9 mouse cellular contexts compared by ENCODE assay signal in the genomic region with DNA sequence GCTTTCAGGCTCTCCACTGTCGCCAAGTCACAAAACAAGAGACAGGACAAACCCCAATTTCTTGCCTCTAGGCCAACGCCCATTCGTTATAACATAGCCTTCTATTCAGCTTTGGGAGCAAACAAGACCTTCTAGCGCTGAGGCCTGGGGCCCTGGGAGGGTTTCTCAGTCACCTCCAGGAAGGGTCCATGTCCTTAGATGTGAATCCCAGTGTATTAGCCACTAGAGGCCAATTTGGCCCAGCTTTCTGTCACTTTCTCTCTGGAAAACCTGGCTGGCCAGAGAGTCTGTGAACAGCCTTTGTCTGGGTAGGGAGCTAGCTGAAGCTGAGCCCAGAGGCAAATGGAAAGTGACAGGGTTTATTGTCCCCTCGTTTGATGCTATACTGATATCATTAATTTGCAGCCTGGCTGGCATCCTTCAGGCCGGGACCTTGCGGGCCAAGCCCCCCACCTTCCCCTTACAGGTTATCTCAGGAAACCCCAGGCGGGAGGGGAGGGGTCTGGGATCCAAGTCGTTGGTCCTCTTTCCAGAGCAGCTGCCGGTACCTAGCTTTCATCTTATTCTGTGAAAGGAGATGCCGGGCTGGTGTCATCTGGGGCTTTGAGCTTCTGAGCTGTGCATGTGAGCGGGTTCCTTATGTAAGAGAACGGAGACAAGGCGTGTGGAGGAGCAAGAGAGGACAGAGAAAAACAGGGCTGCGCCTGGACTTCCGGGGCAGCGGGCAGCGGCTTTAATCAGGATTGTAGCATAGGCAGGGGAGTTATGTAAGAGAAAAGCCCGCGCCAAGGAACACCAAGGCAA. TPM values are rescaled to one million over a fixed set of nuclear protein-coding genes. Genes with fewer than 3 reads are reported as not detected.
DNase-seq lines count a peak whose midpoint lies in the region; ATAC-seq and TF ChIP-seq lines count a peak whose summit lies in the region.
"Had no signal": no experiment of that assay in that cellular context is flagged by ENCODE, and none has a peak within 500 bp of the region (broad histone marks: within the 10 kb centered on the region; RNA-seq: fewer than 3 reads in every experiment).

No protein-coding gene starts in this region.

- TF ChIP-seq CTCF in layer of hippocampus, adult 2 months (conservative IDR thresholded peaks at IDR 0.05): no peak

- DNase-seq in liver: no peak
- DNase-seq in embryo, embryonic 10.5 days (ENCODE audit: low spot score): peak; percentile 69
- peak; percentile 29 to 32 for DNase-seq in heart, postnatal 36 days
- no peak for DNase-seq in layer of hippocampus, adult 2 months (ENCODE audit: low spot score in 2 of 2)
- peak; percentile 48 for DNase-seq in midbrain, embryonic 10.5 days (ENCODE audit: low spot score)
- no peak for DNase-seq in thymus, adult 18-20 months

- H3K9me3 ChIP-seq in liver, embryonic 12.5 days (replicated peaks): no peaks in the 10 kb centered on the region
- no peaks in the 10 kb centered on the region for H3K9me3 ChIP-seq in midbrain, embryonic 10.5 days (replicated peaks)
- H3K9me3 ChIP-seq: megakaryocyte, embryonic 14.5 days had no signal

- H3K4me1 ChIP-seq in liver, embryonic 12.5 days: peaks cover 20% of the 10 kb centered on the region
- H3K4me1 ChIP-seq in midbrain, embryonic 10.5 days: peaks cover 71% of the 10 kb centered on the region

- ATAC-seq in liver, embryonic 12.5 days: no peak
- no peak for ATAC-seq in erythroid progenitor cell, adult 5-6 weeks (replicated peaks; ENCODE audit: low FRiP score, poor library complexity, severe bottlenecking)

- H3K27ac ChIP-seq in liver, embryonic 12.5 days: no peak overlapping the region
- H3K27ac ChIP-seq in layer of hippocampus, adult 2 months: peak overlapping the region; percentile 94
- peak overlapping the region; percentile 83 for H3K27ac ChIP-seq in midbrain, embryonic 10.5 days (replicated peaks)

- peaks cover 85% of the 10 kb centered on the region for H3K27me3 ChIP-seq in liver, embryonic 12.5 days (replicated peaks)
- peaks cover 67% of the 10 kb centered on the region for H3K27me3 ChIP-seq in midbrain, embryonic 10.5 days (ENCODE audit: low read depth, poor library complexity, severe bottlenecking)

- 34% methylated on average over 20 of the region's 20 CpGs for WGBS in liver, embryonic 12.5 days (ENCODE audit: insufficient replicate concordance)
- 17% methylated on average over 20 of the region's 20 CpGs for WGBS in midbrain, embryonic 10.5 days

- H3K4me3 ChIP-seq in liver, embryonic 12.5 days: no peak overlapping the region
- peak overlapping the region; percentile 5; the same call in 1 of the 2 replicates for H3K4me3 ChIP-seq in layer of hippocampus, adult 2 months
- H3K4me3 ChIP-seq in midbrain, embryonic 10.5 days: peak overlapping the region; percentile 27
- H3K4me3 ChIP-seq: megakaryocyte, embryonic 14.5 days had no signal

- intact Hi-C loops in heart, postnatal 36 days (cut with DNase I): no loop called here

- no peaks in the 10 kb centered on the region for H3K36me3 ChIP-seq in liver, embryonic 12.5 days
- no peaks in the 10 kb centered on the region for H3K36me3 ChIP-seq in midbrain, embryonic 10.5 days

- H3K4me2 ChIP-seq in liver, embryonic 12.5 days: peak overlapping the region; percentile 21; the same call in 1 of the 2 replicates

- no peak overlapping the region for H3K9ac ChIP-seq in liver, embryonic 12.5 days

RNA-seq across cellular contexts. Expression of a gene that starts 17.5 kb away (rescaled TPM):
- polyA plus RNA-seq in liver, embryonic 12.5 days (2016; fragmentation: Nextera tagmentation; extraction: Ambion mirVana): 558 and 570 TPM in 2 replicates
- total RNA-seq in heart, postnatal 36 days (2021): 10 to 100 TPM; 28.4 to 28.9 TPM
- 100 to 1,000 TPM; 362 to 369 TPM for total RNA-seq in layer of hippocampus, adult 2 months (2021)
- 2,607 and 3,209 TPM in 2 replicates for polyA plus RNA-seq in midbrain, embryonic 10.5 days (2016; fragmentation: Nextera tagmentation; extraction: Ambion mirVana)
- total RNA-seq in erythroid progenitor cell, adult 5-6 weeks (2015; ENCODE audit: low replicate concordance): 429 and 552 TPM in 2 replicates
- 378 and 383 TPM in 2 replicates for total RNA-seq in erythroid progenitor cell, adult 5-6 weeks (2017; ENCODE audit: low replicate concordance)

RNA-seq across cellular contexts. Expression of a gene that starts 45.9 kb away (rescaled TPM):
- 6.5 and 7.2 TPM in 2 replicates for polyA plus RNA-seq in liver, embryonic 12.5 days (2016; fragmentation: Nextera tagmentation; extraction: Ambion mirVana)
- 10 to 100 TPM; 19.0 to 24.0 TPM for total RNA-seq in heart, postnatal 36 days (2021)
- 10 to 100 TPM; 60.2 to 64.7 TPM for total RNA-seq in layer of hippocampus, adult 2 months (2021)
- polyA plus RNA-seq in midbrain, embryonic 10.5 days (2016; fragmentation: Nextera tagmentation; extraction: Ambion mirVana): 3.5 and 3.6 TPM in 2 replicates
- total RNA-seq in erythroid progenitor cell, adult 5-6 weeks (2015; ENCODE audit: low replicate concordance): 1.7 and 3.6 TPM in 2 replicates
- 1.6 and 1.9 TPM in 2 replicates for total RNA-seq in erythroid progenitor cell, adult 5-6 weeks (2017; ENCODE audit: low replicate concordance)

RNA-seq across cellular contexts. Expression of a gene that starts 54.5 kb away (rescaled TPM):
- 4.7 and 5.2 TPM in 2 replicates for polyA plus RNA-seq in liver, embryonic 12.5 days (2016; fragmentation: Nextera tagmentation; extraction: Ambion mirVana)
- total RNA-seq in heart, postnatal 36 days (2021): 1 to 10 TPM; 6.8 to 8.0 TPM
- 1 to 10 TPM; 6.6 to 9.0 TPM for total RNA-seq in layer of hippocampus, adult 2 months (2021)
- 7.2 and 8.9 TPM in 2 replicates for polyA plus RNA-seq in midbrain, embryonic 10.5 days (2016; fragmentation: Nextera tagmentation; extraction: Ambion mirVana)
- 1.8 and 4.2 TPM in 2 replicates for total RNA-seq in erythroid progenitor cell, adult 5-6 weeks (2015; ENCODE audit: low replicate concordance)
- total RNA-seq in erythroid progenitor cell, adult 5-6 weeks (2017; ENCODE audit: low replicate concordance): 0.77 and 5.4 TPM in 2 replicates

Comparison
In these comparisons a context has a peak if more than half of its experiments do, and no peak if none do; other contexts are left out.
1. DNase-seq: peak in embryo, embryonic 10.5 days (single experiment), heart, postnatal 36 days (2 of 2) and midbrain, embryonic 10.5 days (single experiment); none in liver (single experiment), layer of hippocampus, adult 2 months (0 of 2) and thymus, adult 18-20 months (0 of 2).
2. RNA of a gene that starts 17.5 kb away (total RNA-seq): 378 to 552 TPM in erythroid progenitor cell, adult 5-6 weeks and 362 to 369 TPM in layer of hippocampus, adult 2 months; 28.4 to 28.9 TPM in heart, postnatal 36 days; every median in the first group is over 10 times any median in the second.
3. RNA of a gene that starts 45.9 kb away (total RNA-seq): 60.2 to 64.7 TPM in layer of hippocampus, adult 2 months and 19.0 to 24.0 TPM in heart, postnatal 36 days; 1.6 to 3.6 TPM in erythroid progenitor cell, adult 5-6 weeks; every median in the first group is over 4 times any median in the second.